Mouse (Mus musculus): ENCODE measurements around the gene Rbp7.
A peak's percentile ranks its signal among the peaks of the same experiment; 100 is the strongest.
"Not testable (repeated sequence)": the region's sequence is repeated elsewhere in the genome, so short reads cannot be mapped to it uniquely, and the experiment has no call there.

Gene Rbp7

GRCm38 (mm10) chr4:149457831-149458430 is 3.2 kb upstream of the Rbp7 start:
- no peak for DNase-seq (ENCODE audit: extremely low read depth, insufficient read length, low spot score)

- not testable (repeated sequence) for DNase-seq (ENCODE audit: extremely low read depth, insufficient read length, low spot score)
Observed at GRCm38 (mm10) chr4:149457163-149457562, 2.4 kb upstream of the Rbp7 start.

GRCm38 (mm10) chr4:149454263-149454662 is 515 bp downstream of the Rbp7 start:
- DNase-seq (ENCODE audit: extremely low read depth, insufficient read length, low spot score): no peak

- no peak for DNase-seq (ENCODE audit: extremely low read depth, insufficient read length, low spot score)
Observed at GRCm38 (mm10) chr4:149453656-149454055, 1.1 kb downstream of the Rbp7 start.

- DNase-seq (ENCODE audit: extremely low read depth, insufficient read length, low spot score): no peak
Observed at GRCm38 (mm10) chr4:149450636-149451035, 4.1 kb downstream of the Rbp7 start.

- DNase-seq (ENCODE audit: extremely low read depth, insufficient read length, low spot score): no peak
Observed at GRCm38 (mm10) chr4:149446309-149446708, 8.5 kb downstream of the Rbp7 start.

- peak; percentile 53 for DNase-seq (ENCODE audit: extremely low read depth, insufficient read length, low spot score)
Observed at GRCm38 (mm10) chr4:149445868-149446267, 8.9 kb downstream of the Rbp7 start.

GRCm38 (mm10) chr4:149444964-149445701 is 9.6 kb downstream of the Rbp7 start:
- DNase-seq (ENCODE audit: extremely low read depth, insufficient read length, low spot score): peak; percentile 92

- no peak for DNase-seq (ENCODE audit: extremely low read depth, insufficient read length, low spot score)
Observed at GRCm38 (mm10) chr4:149444465-149444864, 10.3 kb downstream of the Rbp7 start.

- peak; percentile 56 for DNase-seq (ENCODE audit: extremely low read depth, insufficient read length, low spot score)
Observed at GRCm38 (mm10) chr4:149442436-149442835, 12.3 kb downstream of the Rbp7 start.

GRCm38 (mm10) chr4:149440576-149440975 is 14.2 kb downstream of the Rbp7 start:
- DNase-seq (ENCODE audit: extremely low read depth, insufficient read length, low spot score): no peak

GRCm38 (mm10) chr4:149431887-149432286 is 22.9 kb downstream of the Rbp7 start:
- not testable (repeated sequence) for DNase-seq (ENCODE audit: extremely low read depth, insufficient read length, low spot score)

- no peak for DNase-seq (ENCODE audit: extremely low read depth, insufficient read length, low spot score)
Observed at GRCm38 (mm10) chr4:149429592-149429991, 25.2 kb downstream of the Rbp7 start.

- DNase-seq (ENCODE audit: extremely low read depth, insufficient read length, low spot score): peak; percentile 96
Observed at GRCm38 (mm10) chr4:149426325-149427199, 28.2 kb downstream of the Rbp7 start, which contains the start of gene Ube4b. Ube4b (minus strand) TSS chr4:149426749.

GRCm38 (mm10) chr4:149425801-149426292 is 28.9 kb downstream of the Rbp7 start:
- no peak for DNase-seq (ENCODE audit: extremely low read depth, insufficient read length, low spot score)

GRCm38 (mm10) chr4:149424755-149425154 is 30.0 kb downstream of the Rbp7 start:
- DNase-seq (ENCODE audit: extremely low read depth, insufficient read length, low spot score): no peak

- no peak for DNase-seq (ENCODE audit: extremely low read depth, insufficient read length, low spot score)
Observed at GRCm38 (mm10) chr4:149417854-149418365, 36.9 kb downstream of the Rbp7 start.

GRCm38 (mm10) chr4:149416986-149417385 is 37.8 kb downstream of the Rbp7 start:
- DNase-seq (ENCODE audit: extremely low read depth, insufficient read length, low spot score): no peak

GRCm38 (mm10) chr4:149416417-149416816 is 38.4 kb downstream of the Rbp7 start:
- DNase-seq (ENCODE audit: extremely low read depth, insufficient read length, low spot score): no peak

- DNase-seq (ENCODE audit: extremely low read depth, insufficient read length, low spot score): no peak
Observed at GRCm38 (mm10) chr4:149415651-149416169, 39.1 kb downstream of the Rbp7 start.

- DNase-seq (ENCODE audit: extremely low read depth, insufficient read length, low spot score): no peak
Observed at GRCm38 (mm10) chr4:149414259-149414658, 40.5 kb downstream of the Rbp7 start.
